Mouse (Mus musculus): ENCODE data around the gene Cdkn2aip.

Cdkn2aip gene

GRCm38 (mm10) chr8:47713761-47714745 is at the start of gene Cdkn2aip:
TSS of gene Cdkn2aip (minus strand) at chr8:47713932.
- DNase-seq = peak; percentile 94 to 96

- DNase-seq = no peak
These were observed 49.5 kb upstream of the Cdkn2aip start for GRCm38 (mm10) chr8:47763194-47763593.

- no peak for DNase-seq
These were observed 47.0 kb upstream of the Cdkn2aip start for GRCm38 (mm10) chr8:47760685-47761084.

- no peak for DNase-seq
These were observed 46.5 kb upstream of the Cdkn2aip start for GRCm38 (mm10) chr8:47760186-47760585.

- DNase-seq = no peak
These were observed 39.4 kb upstream of the Cdkn2aip start for GRCm38 (mm10) chr8:47753121-47753520.

GRCm38 (mm10) chr8:47750096-47750495 is 36.4 kb upstream of the Cdkn2aip start:
- DNase-seq = peak in 1 of 2 experiments; percentile 6

- no peak for DNase-seq
These were observed 35.8 kb upstream of the Cdkn2aip start for GRCm38 (mm10) chr8:47749491-47749890.

GRCm38 (mm10) chr8:47746304-47746703 is 32.6 kb upstream of the Cdkn2aip start:
- no peak for DNase-seq

- DNase-seq = no peak
These were observed 32.1 kb upstream of the Cdkn2aip start for GRCm38 (mm10) chr8:47745848-47746247.

GRCm38 (mm10) chr8:47744803-47745202 is 31.1 kb upstream of the Cdkn2aip start:
- DNase-seq = no peak

- DNase-seq = peak; percentile 67 to 77
These were observed 29.7 kb upstream of the Cdkn2aip start for GRCm38 (mm10) chr8:47743419-47743818.

GRCm38 (mm10) chr8:47742992-47743391 is 29.3 kb upstream of the Cdkn2aip start:
- DNase-seq = no peak

- no peak for DNase-seq
These were observed 28.6 kb upstream of the Cdkn2aip start for GRCm38 (mm10) chr8:47742372-47742771.

GRCm38 (mm10) chr8:47737120-47737519 is 23.4 kb upstream of the Cdkn2aip start:
- no peak for DNase-seq

- DNase-seq = no peak
These were observed 15.6 kb upstream of the Cdkn2aip start for GRCm38 (mm10) chr8:47729324-47729723.

- DNase-seq = no peak
These were observed 13.2 kb upstream of the Cdkn2aip start for GRCm38 (mm10) chr8:47726945-47727344.

- DNase-seq = no peak
These were observed 7.9 kb upstream of the Cdkn2aip start for GRCm38 (mm10) chr8:47721609-47722008.

- DNase-seq = no peak
These were observed 4.9 kb upstream of the Cdkn2aip start for GRCm38 (mm10) chr8:47718641-47719040.

- DNase-seq = peak; percentile 45 to 47
These were observed 515 bp downstream of the Cdkn2aip start for GRCm38 (mm10) chr8:47713171-47713663.

GRCm38 (mm10) chr8:47708106-47708505 is 5.6 kb downstream of the Cdkn2aip start:
- peak in 1 of 2 experiments; percentile 18 for DNase-seq

GRCm38 (mm10) chr8:47706746-47707145 is 7.0 kb downstream of the Cdkn2aip start:
- no peak for DNase-seq

- no peak for DNase-seq
These were observed 11.4 kb downstream of the Cdkn2aip start for GRCm38 (mm10) chr8:47702333-47702732.

- no peak for DNase-seq
These were observed 16.0 kb downstream of the Cdkn2aip start for GRCm38 (mm10) chr8:47697696-47698095.

All from lung, adult 18-20 months (tissue).